Mouse (Mus musculus): ENCODE data around the gene Ccser2. TPM values are rescaled to one million over a fixed set of nuclear protein-coding genes. Genes with fewer than 3 reads are reported as not detected.
"Not testable (repeated sequence)": the region's sequence is repeated elsewhere in the genome, so short reads cannot be mapped to it uniquely, and the experiment has no call there.

The Ccser2 gene
- total RNA-seq (2021) (10 to 100 TPM; 37.0 to 37.4 TPM), polyA plus RNA-seq (2012; rRNA removed) (6.8 and 7.3 TPM in 2 replicates)
- long read RNA-seq, partial matches to known transcripts = 0 of 4 reads
- long read RNA-seq, other reads (novel, unspliced or antisense) = 3 of 4 reads

- DNase-seq = peak; percentile 100
Observed at GRCm38 (mm10) chr14:36968628-36969147, at the start of gene Ccser2. Ccser2 (minus strand) TSS chr14:36968777.

DNA sequence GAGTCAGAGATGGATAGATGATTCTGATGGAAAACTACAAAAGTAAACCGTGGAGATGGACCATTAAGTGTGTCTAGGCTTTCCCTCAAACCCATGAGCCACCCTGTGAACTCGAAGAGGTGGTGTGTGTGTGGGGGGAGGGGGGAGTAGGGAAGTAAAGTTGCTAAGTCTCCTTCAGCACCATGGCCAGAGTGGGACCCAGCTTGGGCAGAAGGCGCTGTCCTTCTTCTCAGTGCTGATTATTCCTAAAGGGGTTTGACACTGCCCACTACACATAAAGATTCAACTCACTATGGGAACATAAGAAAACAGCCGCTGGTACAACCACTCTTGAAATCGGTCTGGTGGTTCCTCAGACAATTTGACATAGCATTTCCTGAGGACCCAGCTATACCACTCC lies 47.3 kb upstream of the Ccser2 start:
- DNase-seq = no peak

DNA sequence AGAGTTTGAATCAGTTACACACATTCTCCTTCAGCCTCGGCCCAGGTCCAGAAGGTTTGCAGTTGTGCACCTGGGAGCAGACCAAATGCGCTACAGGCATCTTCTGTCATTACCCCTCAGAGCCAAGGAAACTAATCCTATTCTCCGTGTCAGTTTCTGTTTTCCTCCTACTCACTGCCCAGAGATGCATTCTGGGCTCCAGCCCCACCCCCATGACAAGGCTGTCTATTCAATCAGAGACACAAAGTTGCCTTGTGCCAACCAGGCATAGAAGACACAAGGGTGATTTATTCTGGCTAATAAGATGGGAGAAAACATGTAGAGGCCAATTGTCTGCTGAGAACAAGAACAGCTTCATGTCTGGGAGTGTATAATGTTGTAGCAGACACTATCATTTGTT lies 45.1 kb upstream of the Ccser2 start:
- no peak for DNase-seq

- peak; percentile 52 for DNase-seq
Observed at GRCm38 (mm10) chr14:37009686-37010085, 41.1 kb upstream of the Ccser2 start.

DNA sequence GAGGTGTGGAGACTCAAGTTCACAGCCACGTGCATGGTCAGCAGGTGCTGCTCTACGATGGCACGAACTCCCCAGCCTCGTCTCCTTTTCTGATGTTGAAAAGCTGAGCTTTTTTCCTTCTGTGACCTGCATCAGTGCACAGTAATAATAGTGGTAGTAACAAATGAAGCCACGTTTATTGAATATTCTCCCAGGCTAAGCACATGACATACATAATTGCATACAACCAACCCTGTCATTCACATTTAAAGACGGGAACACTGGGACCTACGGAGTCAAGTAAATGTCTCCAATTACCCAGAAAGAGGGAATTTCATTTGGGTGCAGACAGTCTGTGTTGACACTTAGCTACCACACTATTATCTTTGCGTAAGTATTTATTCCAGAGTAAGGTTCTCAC lies 37.9 kb upstream of the Ccser2 start:
- DNase-seq = no peak

DNA sequence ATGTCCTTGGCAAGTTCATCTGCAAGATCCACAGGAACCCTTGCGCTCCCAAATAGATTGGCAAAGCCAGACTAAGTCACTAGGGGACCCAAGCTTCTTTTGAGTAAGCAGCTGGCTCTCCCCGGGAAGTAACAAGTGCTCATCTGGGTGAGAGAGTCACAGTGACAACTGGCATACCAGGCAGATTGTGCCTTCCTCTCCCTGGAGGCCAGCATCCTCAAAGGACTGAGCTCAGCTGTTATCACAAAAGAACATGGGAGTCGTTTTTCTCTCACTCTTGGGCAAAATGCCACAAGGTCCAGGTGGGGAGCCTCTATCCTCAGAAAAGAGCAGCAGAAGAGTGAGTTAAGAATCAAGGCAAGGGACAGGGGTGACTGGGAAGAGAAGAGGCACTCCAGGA lies 37.3 kb upstream of the Ccser2 start:
- DNase-seq = no peak

- no peak for DNase-seq
Observed at GRCm38 (mm10) chr14:37003431-37004095, 35.0 kb upstream of the Ccser2 start.

DNA sequence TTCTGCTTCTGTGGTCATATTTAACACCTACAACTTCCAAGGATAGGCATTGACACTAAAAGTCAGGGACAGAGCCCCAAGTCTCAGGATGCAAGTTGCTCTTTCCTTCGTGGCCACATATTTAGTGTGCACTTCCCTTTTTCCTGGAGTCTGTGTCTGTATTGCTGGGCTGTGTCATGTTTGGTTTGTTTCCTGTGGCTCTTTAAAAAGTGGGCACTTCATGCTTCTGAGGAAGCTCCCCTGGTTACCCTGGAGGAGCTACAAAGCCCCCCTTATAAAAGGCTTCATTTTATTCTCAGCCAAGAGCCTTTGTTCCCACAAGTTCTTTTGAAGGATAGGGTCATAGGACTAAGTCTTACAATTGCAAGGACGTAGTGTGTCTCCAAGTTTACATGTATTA lies 34.3 kb upstream of the Ccser2 start:
- DNase-seq = no peak

DNA sequence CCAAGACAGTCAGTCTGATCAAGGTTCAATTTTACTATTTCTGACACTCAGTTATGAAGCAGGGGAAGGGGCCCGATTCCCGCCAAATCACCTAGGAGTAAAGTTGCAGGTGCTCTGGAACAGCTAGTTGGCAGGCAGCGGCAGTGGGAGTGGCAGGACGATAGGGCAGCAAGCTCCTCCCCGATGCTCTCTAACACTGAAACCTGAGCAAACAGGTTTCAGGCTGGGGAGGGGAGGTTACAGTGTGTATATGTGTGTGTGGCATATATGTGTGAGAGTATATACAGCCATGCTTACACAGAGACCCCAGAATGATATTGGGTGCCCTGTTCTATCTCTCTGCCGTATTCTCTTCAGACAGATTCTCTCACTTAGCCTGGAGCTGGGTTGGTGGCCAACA lies 32.2 kb upstream of the Ccser2 start:
- not testable (repeated sequence) for DNase-seq

- no peak for DNase-seq
Observed at GRCm38 (mm10) chr14:36989784-36990183, 21.2 kb upstream of the Ccser2 start.

GRCm38 (mm10) chr14:36985693-36986092 lies 17.1 kb upstream of the Ccser2 start:
- DNase-seq = no peak

DNA sequence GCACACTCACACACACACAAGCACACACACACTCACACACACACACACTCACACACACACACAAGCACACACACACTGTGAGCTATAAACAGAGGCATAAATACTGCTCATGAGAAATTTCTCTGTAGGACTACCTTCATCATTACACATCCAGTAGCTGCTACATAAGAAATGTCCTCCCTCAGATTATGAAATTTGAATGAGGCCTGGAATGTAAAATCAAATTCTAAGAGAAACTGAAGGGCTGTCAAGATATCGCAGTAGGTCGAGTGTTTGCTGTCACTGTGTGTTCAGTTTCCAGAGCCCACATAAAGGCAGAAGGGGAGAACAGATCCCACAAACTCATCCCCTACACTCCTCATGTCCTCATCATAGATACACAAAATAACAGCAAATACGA lies 6.4 kb upstream of the Ccser2 start:
- DNase-seq = no peak

GRCm38 (mm10) chr14:36971211-36971610 lies 2.6 kb upstream of the Ccser2 start:
- no peak for DNase-seq

DNA sequence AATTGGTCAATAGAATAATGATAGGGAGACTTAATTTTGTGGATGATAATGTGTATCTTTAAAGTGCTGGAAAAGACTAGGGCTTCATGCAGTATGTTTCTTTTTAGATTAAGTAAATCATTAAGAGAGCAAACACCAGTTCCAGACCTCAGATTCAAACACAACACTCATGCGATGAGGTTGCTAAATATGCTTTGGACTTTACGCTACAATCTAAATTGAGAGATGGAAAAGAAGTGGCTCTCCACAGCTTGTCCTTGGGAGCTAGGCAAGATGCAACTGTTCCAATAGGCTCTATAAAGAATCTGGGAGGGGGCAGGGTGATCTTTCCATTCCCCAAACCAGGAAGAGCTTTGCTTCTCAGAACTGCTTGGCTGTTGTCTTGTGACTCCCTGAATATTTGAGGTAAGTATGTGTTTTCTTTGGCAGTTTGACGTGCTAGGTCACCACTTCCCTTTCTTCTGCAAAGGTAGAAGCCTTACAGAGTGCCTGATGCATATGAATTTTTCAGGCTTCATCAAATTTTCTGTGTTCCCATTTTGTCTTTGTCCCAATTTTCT lies 1.4 kb upstream of the Ccser2 start:
- DNase-seq = no peak

GRCm38 (mm10) chr14:36968076-36968627 lies 425 bp downstream of the Ccser2 start:
- no peak for DNase-seq

GRCm38 (mm10) chr14:36965421-36965820 lies 3.2 kb downstream of the Ccser2 start:
- DNase-seq = no peak

- peak; percentile 58 for DNase-seq
Observed at GRCm38 (mm10) chr14:36962477-36962876, 6.1 kb downstream of the Ccser2 start.

DNA sequence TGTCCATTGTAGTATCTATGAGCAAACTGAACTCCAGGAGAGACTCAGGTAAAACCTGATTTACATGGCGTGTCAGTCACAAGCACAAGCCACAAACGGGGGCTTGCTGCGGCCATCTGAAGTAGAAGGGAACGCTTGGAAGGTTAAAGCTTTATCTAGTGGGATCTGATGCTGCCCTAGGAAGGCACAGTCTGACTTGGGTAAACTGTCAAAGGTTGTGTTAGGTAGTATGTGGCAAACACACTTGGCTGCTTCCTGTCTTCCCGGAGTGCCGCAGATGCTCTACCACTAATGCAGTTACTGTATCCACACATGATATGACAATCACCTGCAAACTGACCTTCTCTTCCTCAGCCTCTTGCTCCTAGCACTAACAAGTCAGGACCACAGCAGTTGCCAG lies 10.9 kb downstream of the Ccser2 start:
- DNase-seq = no peak

- DNase-seq = no peak
Observed at GRCm38 (mm10) chr14:36957261-36957660, 11.3 kb downstream of the Ccser2 start.

DNA sequence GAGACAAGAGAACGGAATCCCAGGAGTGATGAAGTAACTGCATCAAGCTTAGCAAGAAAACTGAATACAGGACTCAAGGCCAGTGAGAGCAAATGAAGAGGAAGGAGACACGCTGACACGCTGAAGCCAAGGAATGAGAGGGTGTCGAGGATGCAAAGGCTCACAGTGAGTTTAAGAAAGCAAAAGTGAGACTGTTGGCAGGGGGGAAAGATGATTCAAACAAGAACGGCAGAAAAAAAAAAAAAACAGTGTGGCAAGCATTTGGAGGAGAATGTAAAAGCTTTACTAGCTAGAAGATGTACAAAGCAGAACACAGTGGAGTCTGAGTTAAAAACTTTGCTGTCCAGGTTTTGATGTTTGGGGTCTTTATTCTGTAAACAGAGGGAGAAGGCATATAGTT lies 11.9 kb downstream of the Ccser2 start:
- DNase-seq = no peak

DNA sequence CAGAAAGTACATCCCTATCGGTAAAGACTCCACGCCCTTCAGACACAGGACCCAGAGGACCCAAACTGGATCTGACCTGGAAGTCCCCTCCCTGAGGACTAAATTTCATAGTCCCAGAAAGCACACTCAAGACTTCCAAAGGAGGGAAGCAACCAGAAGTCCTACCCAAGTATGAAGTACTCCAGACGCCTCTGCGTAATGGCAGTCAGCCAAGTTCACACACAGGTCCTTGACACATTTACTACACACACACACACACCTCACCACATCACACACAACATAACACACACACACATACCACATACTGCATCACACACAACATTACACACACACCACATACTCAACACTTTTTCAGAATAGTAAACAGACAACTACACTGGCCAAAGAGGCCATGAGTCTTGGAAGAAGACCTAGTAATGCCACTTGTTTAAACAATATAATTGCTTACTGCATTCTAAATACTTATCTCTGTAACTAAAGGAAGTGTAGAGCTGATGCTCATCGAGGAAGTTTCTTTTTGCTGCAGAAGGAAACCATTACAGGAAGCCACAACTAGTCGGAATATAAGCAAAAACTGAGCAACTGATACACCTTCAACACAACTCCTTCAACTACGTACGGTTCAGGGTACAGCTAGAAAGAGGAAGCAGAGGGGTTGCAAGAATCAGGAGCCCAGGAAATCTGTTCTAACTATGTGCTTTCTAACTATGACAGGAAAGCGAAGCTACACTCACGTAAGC lies 15.7 kb downstream of the Ccser2 start:
- DNase-seq = no peak

DNA sequence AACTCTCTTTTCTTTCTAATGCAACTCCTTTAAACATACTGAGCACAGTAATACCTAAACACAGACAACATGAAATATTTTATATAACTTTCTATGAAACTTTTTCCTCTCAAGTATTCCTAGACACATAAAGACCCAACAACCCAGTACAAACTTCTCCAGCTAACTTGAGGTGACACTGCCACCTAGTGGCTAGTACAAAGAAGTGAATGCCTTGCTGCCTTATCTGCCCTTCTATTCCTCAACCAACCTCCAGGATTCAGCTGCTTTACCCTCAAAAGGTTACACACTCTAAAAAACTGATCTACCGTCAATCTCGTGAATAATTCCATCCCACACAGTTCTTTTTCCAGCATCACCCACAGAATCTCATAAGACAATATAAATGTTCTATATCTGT lies 16.4 kb downstream of the Ccser2 start:
- peak; percentile 35 for DNase-seq

DNA sequence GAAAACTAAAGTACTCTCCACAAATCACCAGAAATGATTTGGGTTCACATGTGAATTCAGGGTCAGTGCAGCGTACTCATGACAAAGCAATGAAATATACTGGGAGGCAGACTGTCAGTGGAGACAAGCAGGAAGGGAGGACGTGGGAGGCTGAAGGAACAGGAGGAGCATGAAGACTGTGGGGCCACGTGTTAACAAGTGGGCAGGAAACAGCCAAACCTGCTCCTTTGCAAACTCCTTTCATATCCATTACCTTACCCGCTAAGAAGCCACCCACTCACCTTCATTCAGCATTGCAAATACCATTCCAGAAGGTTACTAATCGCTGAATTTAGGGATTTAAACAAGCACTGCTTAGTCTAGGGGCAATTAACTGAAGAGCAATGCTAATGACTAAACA lies 25.9 kb downstream of the Ccser2 start:
- no peak for DNase-seq

All from adrenal gland, adult 2 months (tissue).